Mouse (Mus musculus) C2C12 (cell line): ENCODE measurements at regions not wholly inside any gene's neighbourhood (a gene's known extent, or its start where the extent isn't known, plus 50 kb on each side); places are given as distances from the start of the nearest gene placed in this dataset.
"Not testable (repeated sequence)": the region's sequence is repeated elsewhere in the genome, so short reads cannot be mapped to it uniquely, and the experiment has no call there.

Experiments used
- H3K27me3 ChIP-seq: one replicate; pipeline ENCODE4 v1.6.1; 2011; ENCODE audit not compliant: control insufficient read depth, insufficient read depth, insufficient read length
- H3K36me3 ChIP-seq: one replicate; pipeline ENCODE4 v1.6.1; 2011; ENCODE audit not compliant: control insufficient read depth, insufficient read depth
- H3K4me3 ChIP-seq: one replicate; pipeline ENCODE4 v1.5.1; 2011; ENCODE audit warnings: mild to moderate bottlenecking, control low read depth; ENCODE audit not compliant: poor library complexity, insufficient read depth, severe bottlenecking
- H3K79me2 ChIP-seq: one replicate; pipeline ENCODE4 v1.6.1; 2011; ENCODE audit not compliant: control insufficient read depth, insufficient read depth
- H3K79me3 ChIP-seq: one replicate; pipeline ENCODE4 v1.6.1; 2011; ENCODE audit warnings: low read depth, control low read depth
- H3ac ChIP-seq: one replicate; pipeline ENCODE3; 2011; ENCODE audit warnings: low read depth; ENCODE audit not compliant: control insufficient read depth, insufficient read length
- CEBPB ChIP-seq: IDR thresholded peaks from one replicate; pipeline ENCODE4 v1.6.1; 2011; ENCODE audit warnings: low read depth, mild to moderate bottlenecking, control low read depth, moderate library complexity
- CTCF ChIP-seq: IDR thresholded peaks from one replicate; pipeline ENCODE4 v1.5.1; 2011; ENCODE audit not compliant: control insufficient read depth, insufficient read depth, insufficient read length
- FOSL1 ChIP-seq: IDR thresholded peaks from one replicate; pipeline ENCODE4 v1.8.0; 2011; ENCODE audit warnings: mild to moderate bottlenecking, low read length; ENCODE audit not compliant: poor library complexity, insufficient read depth, severe bottlenecking
- MAX ChIP-seq: IDR thresholded peaks from one replicate; pipeline ENCODE4 v1.6.1; 2011; ENCODE audit warnings: mild to moderate bottlenecking, control low read depth
- MYOD1 ChIP-seq: IDR thresholded peaks from one replicate; pipeline ENCODE4 v1.6.1; 2011; ENCODE audit warnings: low read depth; ENCODE audit not compliant: control insufficient read depth, insufficient read length
- MYOG ChIP-seq: IDR thresholded peaks from one replicate; pipeline ENCODE4 v1.6.1; 2011; ENCODE audit not compliant: control insufficient read depth, insufficient read length; ENCODE audit errors: extremely low read depth
- USF1 ChIP-seq: IDR thresholded peaks from one replicate; pipeline ENCODE4 v1.6.1; 2011; ENCODE audit warnings: low read depth, mild to moderate bottlenecking, control low read depth, moderate library complexity

DNA sequence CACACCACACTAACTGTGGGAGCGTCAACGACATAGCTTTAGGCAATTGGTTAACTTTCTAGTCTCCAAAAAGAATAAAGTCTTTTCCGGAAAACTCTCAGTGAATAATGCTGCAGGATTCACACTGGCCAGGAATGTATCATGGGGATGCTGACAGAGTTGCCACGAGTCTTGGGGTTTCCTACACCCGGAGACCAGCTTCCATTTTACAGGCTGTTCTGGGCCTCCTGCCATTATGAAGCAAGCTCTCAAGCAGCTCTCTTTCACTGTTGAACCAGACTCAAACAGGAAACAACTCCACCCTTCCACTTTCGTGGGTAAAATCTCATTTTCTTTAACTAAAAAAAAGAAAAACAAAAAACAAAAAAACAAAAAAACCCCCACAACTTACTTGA is 123.0 kb upstream of the Tbl1xr1 start:
- Histone ChIP-seq H3K79me3 (no peaks in the 10 kb centered on the region), H3K36me3 (no peaks in the 10 kb centered on the region), H3K79me2 (no peaks in the 10 kb centered on the region), H3K27me3 (no peaks in the 10 kb centered on the region), H3ac (no peak overlapping the region), H3K4me3 (no peak overlapping the region)
- TF ChIP-seq FOSL1 (no peak), USF1 (no peak), MYOD1 (no peak), CEBPB (no peak), MAX (no peak), CTCF (no peak), MYOG (no peak)

DNA sequence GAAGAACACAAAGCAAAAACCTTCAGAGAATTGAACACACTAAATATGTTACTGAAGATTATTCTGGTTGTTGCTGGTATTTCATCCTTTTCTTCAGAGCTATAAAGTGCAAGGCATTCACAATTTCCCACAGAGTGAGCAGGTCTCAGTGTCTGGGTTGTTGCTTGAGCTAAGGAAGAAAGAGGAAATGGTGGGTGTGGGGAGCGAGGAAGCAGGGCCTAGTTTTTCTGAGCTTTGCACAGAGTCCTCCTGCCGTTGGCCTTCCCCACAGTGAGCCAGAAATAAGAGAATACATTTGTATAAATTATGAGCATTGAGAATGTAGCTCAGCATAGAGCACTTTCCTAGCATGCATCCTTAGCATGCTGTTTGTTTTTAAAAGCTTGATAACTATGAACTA is 120.8 kb upstream of the Tbl1xr1 start:
- Histone ChIP-seq H3K4me3 (no peak overlapping the region), H3K79me3 (no peaks in the 10 kb centered on the region), H3ac (no peak overlapping the region), H3K36me3 (no peaks in the 10 kb centered on the region), H3K79me2 (no peaks in the 10 kb centered on the region), H3K27me3 (no peaks in the 10 kb centered on the region)
- no peak for TF ChIP-seq MYOD1
- TF ChIP-seq MYOG: no peak
- TF ChIP-seq CEBPB: no peak
- TF ChIP-seq MAX: no peak
- TF ChIP-seq CTCF: no peak
- no peak for TF ChIP-seq FOSL1

DNA sequence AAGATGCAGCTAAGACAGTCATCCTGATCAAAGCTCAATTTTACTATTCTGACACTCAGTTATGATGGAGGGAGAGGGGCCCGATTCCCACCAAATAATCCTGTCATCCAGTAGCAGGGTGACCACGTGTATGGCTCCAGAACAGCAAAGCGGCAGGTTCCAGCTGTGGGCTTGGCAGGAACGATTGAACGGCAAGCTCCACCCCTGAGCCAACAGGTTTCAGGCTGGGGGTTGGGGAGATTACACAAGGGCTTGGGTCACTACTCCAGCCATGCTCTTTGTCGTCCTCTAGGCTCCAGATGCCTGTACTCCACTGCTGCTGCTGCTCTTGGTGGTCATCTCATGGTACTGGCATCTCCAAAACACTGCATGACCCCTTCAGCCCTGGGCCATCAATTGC is 119.3 kb upstream of the Tbl1xr1 start:
- H3K79me2 ChIP-seq, H3K79me3 ChIP-seq, H3ac ChIP-seq: not testable (repeated sequence)

DNA sequence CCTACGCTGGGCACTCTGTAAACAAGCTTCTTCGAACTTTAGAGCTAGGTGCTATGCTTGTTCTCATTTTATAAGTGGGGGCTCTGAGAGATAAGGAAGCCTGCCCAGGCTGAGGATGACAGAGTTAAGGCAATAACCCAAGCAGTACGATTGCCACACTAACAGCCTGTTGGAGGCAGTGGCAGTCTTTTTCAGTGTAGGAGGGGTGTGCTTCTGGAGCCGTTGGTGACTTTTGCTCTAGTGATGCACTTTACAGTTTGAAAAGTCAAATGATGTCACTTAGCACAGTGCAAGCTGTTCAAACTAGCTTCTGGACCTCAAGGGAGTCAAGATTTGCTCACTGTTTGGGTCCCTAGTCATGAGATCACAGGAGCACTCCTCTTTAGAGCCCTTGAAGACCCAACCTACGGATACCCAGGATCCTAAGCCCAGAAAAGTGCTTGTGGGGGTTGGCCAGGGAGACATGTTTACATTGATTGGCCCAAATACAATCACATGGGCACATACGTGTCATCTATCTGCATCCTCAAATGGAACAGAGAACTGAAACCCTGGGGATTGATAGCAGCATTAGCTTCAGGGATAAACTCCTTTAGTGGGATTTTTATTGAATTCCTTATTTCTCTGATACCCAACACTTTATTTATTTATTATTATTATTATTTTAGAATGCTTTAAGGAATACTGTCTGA is 117.7 kb upstream of the Tbl1xr1 start:
- Histone ChIP-seq H3K27me3 (no peaks in the 10 kb centered on the region), H3ac (no peak overlapping the region), H3K79me3 (no peaks in the 10 kb centered on the region), H3K79me2 (no peaks in the 10 kb centered on the region), H3K4me3 (no peak overlapping the region), H3K36me3 (no peaks in the 10 kb centered on the region)
- TF ChIP-seq MYOD1: no peak
- no peak for TF ChIP-seq USF1
- TF ChIP-seq MYOG: no peak
- TF ChIP-seq MAX: no peak
- TF ChIP-seq FOSL1: no peak
- TF ChIP-seq CTCF: no peak

More for the DNA sequence above, 119.3 kb upstream of the Tbl1xr1 start:
- H3K4me3 ChIP-seq, H3K36me3 ChIP-seq, H3K27me3 ChIP-seq: not testable (repeated sequence)

DNA sequence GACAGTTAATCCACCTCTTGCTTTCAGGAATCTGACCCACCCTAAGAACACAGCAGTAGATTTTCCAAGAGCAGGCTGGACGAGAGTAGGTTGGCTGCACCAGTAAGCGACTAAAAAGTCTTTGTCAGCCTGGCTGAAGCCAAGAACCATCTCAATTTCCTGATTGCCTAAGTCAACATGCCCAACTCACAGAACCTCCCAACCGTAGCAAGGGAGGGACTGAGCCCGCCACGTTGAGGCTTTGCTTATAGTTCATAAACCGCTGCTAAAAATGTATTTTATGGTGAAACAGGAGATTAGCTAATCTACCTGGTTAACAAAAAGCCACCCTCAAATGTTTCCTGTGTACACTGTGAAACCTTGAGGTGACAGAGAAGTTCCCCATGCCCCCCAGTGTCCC is 115.4 kb upstream of the Tbl1xr1 start:
- Histone ChIP-seq H3K36me3 (no peaks in the 10 kb centered on the region), H3ac (no peak overlapping the region), H3K79me2 (no peaks in the 10 kb centered on the region), H3K4me3 (no peak overlapping the region), H3K79me3 (no peaks in the 10 kb centered on the region), H3K27me3 (no peaks in the 10 kb centered on the region)
- no peak for TF ChIP-seq MYOG

DNA sequence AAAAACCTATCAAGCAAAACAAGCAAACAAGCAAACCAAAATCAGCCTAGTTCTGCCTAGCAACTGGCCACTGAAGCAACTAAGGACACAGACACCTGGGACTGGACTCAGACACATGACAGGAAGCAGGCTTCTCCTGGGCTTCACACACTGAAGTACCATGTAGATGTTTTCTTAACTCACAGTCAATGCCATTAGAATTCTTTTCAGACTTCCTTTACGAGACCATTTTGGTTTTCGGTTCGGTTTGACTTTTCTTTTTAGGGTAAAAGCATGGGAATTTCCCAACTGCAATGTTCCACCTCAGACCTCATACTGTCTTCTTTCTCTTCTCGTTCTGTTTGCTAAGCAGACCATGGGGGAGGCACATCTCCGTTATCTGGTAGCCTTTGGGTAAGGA is 114.7 kb upstream of the Tbl1xr1 start:
- H3K27me3 ChIP-seq: no peaks in the 10 kb centered on the region
- no peaks in the 10 kb centered on the region for H3K79me2 ChIP-seq
- H3K36me3 ChIP-seq: no peaks in the 10 kb centered on the region
- H3K4me3 ChIP-seq: no peak overlapping the region
- no peak overlapping the region for H3ac ChIP-seq
- H3K79me3 ChIP-seq: no peaks in the 10 kb centered on the region
- TF ChIP-seq CEBPB (no peak), USF1 (no peak), CTCF (no peak), MYOG (no peak), FOSL1 (no peak), MAX (no peak), MYOD1 (no peak)
